Mouse (Mus musculus): ENCODE data around the gene Limk2.

- no peak for TF ChIP-seq CTCF (IDR thresholded peaks at IDR 0.05; ENCODE audit: low read depth, low read length)
- no peak for TF ChIP-seq POLR2A (IDR thresholded peaks at IDR 0.05; ENCODE audit: borderline replicate concordance, low read depth, low read length)
These were observed 32.9 kb upstream of the Limk2 start for GRCm38 (mm10) chr11:3441696-3442443.
